In genomic region chr12:87334886-87335285, GRCm38 (mm10) we compare ENCODE assay signal across 9 mouse cellular contexts. TPM values are rescaled to one million over a fixed set of nuclear protein-coding genes. Genes with fewer than 3 reads are reported as not detected.
DNase-seq lines count a peak whose midpoint lies in the region; ATAC-seq and TF ChIP-seq lines count a peak whose summit lies in the region.
"Had no signal": no experiment of that assay in that cellular context is flagged by ENCODE, and none has a peak within 500 bp of the region (broad histone marks: within the 10 kb centered on the region; RNA-seq: fewer than 3 reads in every experiment).

No protein-coding gene starts in this region.

- H3K4me3 ChIP-seq in hindbrain, embryonic 11.5 days (ENCODE audit: low read depth, low read length): no peak overlapping the region
- no peak overlapping the region for H3K4me3 ChIP-seq in hindbrain, embryonic 16.5 days (ENCODE audit: low read length)
- no peak overlapping the region for H3K4me3 ChIP-seq in lung, adult 2 months (replicated peaks; ENCODE audit: extremely low read depth, low read depth, low read length)

- H3K36me3 ChIP-seq in hindbrain, embryonic 11.5 days (ENCODE audit: control insufficient read depth, insufficient read depth, low read length): no peaks in the 10 kb centered on the region
- H3K36me3 ChIP-seq in hindbrain, embryonic 16.5 days (ENCODE audit: control insufficient read depth, insufficient read depth, low read length): no peaks in the 10 kb centered on the region

- DNase-seq in hindbrain, embryonic 11.5 days (ENCODE audit: low spot score): peak; percentile 33
- DNase-seq in lung, postnatal 25 days (ENCODE audit: low spot score): peak; percentile 8
- no peak for DNase-seq in lung, adult 2 months
- DNase-seq in brain, adult 2 months (ENCODE audit: low read depth, low spot score): peak; percentile 56
- peak; percentile 71 for DNase-seq in retina, embryonic 14.5 days (ENCODE audit: low spot score)
- DNase-seq in right cerebral cortex, postnatal 10 days (ENCODE audit: low spot score in 2 of 2): no peak
- DNase-seq in kidney, adult 8-10 months: no peak
- DNase-seq: kidney, postnatal 10 days had no signal

- H3K9ac ChIP-seq in hindbrain, embryonic 11.5 days (ENCODE audit: low read depth, low read length): no peak overlapping the region
- H3K9ac ChIP-seq in hindbrain, embryonic 16.5 days (ENCODE audit: low read depth, low read length): no peak overlapping the region

- WGBS in hindbrain, embryonic 11.5 days: 56% methylated on average over 2 of the region's 2 CpGs
- 30% methylated on average over 2 of the region's 2 CpGs for WGBS in hindbrain, embryonic 16.5 days
- WGBS in lung, adult 2 months: 25% methylated on average over 2 of the region's 2 CpGs

- H3K4me2 ChIP-seq in hindbrain, embryonic 11.5 days (replicated peaks; ENCODE audit: low read depth, low read length): no peak overlapping the region
- H3K4me2 ChIP-seq in hindbrain, embryonic 16.5 days (ENCODE audit: low read length): no peak overlapping the region

- no peaks in the 10 kb centered on the region for H3K9me3 ChIP-seq in hindbrain, embryonic 11.5 days (ENCODE audit: control insufficient read depth, low read length)
- no peaks in the 10 kb centered on the region for H3K9me3 ChIP-seq in hindbrain, embryonic 16.5 days (ENCODE audit: control insufficient read depth, low read length)

- ATAC-seq in hindbrain, embryonic 11.5 days (ENCODE audit: low FRiP score): no peak
- ATAC-seq in hindbrain, embryonic 16.5 days: no peak

- H3K27me3 ChIP-seq in hindbrain, embryonic 11.5 days (ENCODE audit: control insufficient read depth, insufficient read depth, low read length): no peaks in the 10 kb centered on the region
- H3K27me3 ChIP-seq in hindbrain, embryonic 16.5 days (replicated peaks; ENCODE audit: control insufficient read depth, insufficient read depth, low read length): no peaks in the 10 kb centered on the region

- no peak for TF ChIP-seq CTCF in lung, adult 2 months (IDR thresholded peaks at IDR 0.05; ENCODE audit: insufficient read depth, low read length)

- H3K4me1 ChIP-seq in hindbrain, embryonic 11.5 days (replicated peaks; ENCODE audit: control insufficient read depth, insufficient read depth, low read length): no peaks in the 10 kb centered on the region; the same call in 1 of the 2 replicates
- H3K4me1 ChIP-seq in hindbrain, embryonic 16.5 days (ENCODE audit: control insufficient read depth, insufficient read depth, low read depth, low read length): peaks cover 10% of the 10 kb centered on the region; the same call in 1 of the 2 replicates
- no peaks in the 10 kb centered on the region for H3K4me1 ChIP-seq in lung, adult 2 months (ENCODE audit: control insufficient read depth, insufficient read depth, low read length)

- TF ChIP-seq POLR2A in lung, adult 2 months (IDR thresholded peaks at IDR 0.05; ENCODE audit: borderline replicate concordance, extremely low read depth, low read depth, low read length): no peak

- no peak overlapping the region for H3K27ac ChIP-seq in hindbrain, embryonic 11.5 days (ENCODE audit: low read depth, low read length)
- no peak overlapping the region for H3K27ac ChIP-seq in hindbrain, embryonic 16.5 days (ENCODE audit: low read depth, low read length)

RNA-seq across cellular contexts. Expression of gene Ism2, which starts 35.4 kb away (rescaled TPM):
- polyA plus RNA-seq in hindbrain, embryonic 11.5 days (2014; fragmentation: Nextera tagmentation; extraction: Ambion mirVana): 0.63 and 0.99 TPM in 2 replicates
- 1.1 and 1.4 TPM in 2 replicates for polyA plus RNA-seq in hindbrain, embryonic 16.5 days (2015; fragmentation: Nextera tagmentation; extraction: Ambion mirVana)
- 0.38 and 0.56 TPM in 2 replicates for polyA plus RNA-seq in lung, adult 2 months (2012; rRNA removed)

RNA-seq across cellular contexts. Expression of gene Sptlc2, which starts 53.3 kb away (rescaled TPM):
- polyA plus RNA-seq in hindbrain, embryonic 11.5 days (2014; fragmentation: Nextera tagmentation; extraction: Ambion mirVana): 62.4 and 63.7 TPM in 2 replicates
- polyA plus RNA-seq in hindbrain, embryonic 16.5 days (2015; fragmentation: Nextera tagmentation; extraction: Ambion mirVana): 64.8 and 68.5 TPM in 2 replicates
- polyA plus RNA-seq in lung, adult 2 months (2012; rRNA removed): 18.6 and 35.0 TPM in 2 replicates

Comparison
In these comparisons a context has a peak if more than half of its experiments do, and no peak if none do; other contexts are left out.
1. DNase-seq: peak in hindbrain, embryonic 11.5 days (single experiment), lung, postnatal 25 days (single experiment), brain, adult 2 months (single experiment) and retina, embryonic 14.5 days (single experiment); none in lung, adult 2 months (single experiment), right cerebral cortex, postnatal 10 days (0 of 2) and kidney, adult 8-10 months (0 of 2).